Mouse (Mus musculus): ENCODE data around the gene Fbxo24.

- peak; percentile 8; the same call in 1 of the 2 replicates for TF ChIP-seq CTCF (IDR thresholded peaks at IDR 0.05; ENCODE audit: low read depth)
- TF ChIP-seq EP300 (optimal IDR thresholded peaks at IDR 0.05) = no peak
Observed at GRCm38 (mm10) chr5:137600281-137600618, 28.6 kb downstream of the Fbxo24 start.

Measured in stomach, postnatal 0 days (tissue).